Mouse (Mus musculus) retina, postnatal 1 day (tissue): ENCODE measurements around the gene Actn2.

ENCODE experiments used
- DNase-seq: peaks from one replicate; pipeline ENCODE4 v3.0.0-alpha.2; 2012

Actn2 gene

DNA sequence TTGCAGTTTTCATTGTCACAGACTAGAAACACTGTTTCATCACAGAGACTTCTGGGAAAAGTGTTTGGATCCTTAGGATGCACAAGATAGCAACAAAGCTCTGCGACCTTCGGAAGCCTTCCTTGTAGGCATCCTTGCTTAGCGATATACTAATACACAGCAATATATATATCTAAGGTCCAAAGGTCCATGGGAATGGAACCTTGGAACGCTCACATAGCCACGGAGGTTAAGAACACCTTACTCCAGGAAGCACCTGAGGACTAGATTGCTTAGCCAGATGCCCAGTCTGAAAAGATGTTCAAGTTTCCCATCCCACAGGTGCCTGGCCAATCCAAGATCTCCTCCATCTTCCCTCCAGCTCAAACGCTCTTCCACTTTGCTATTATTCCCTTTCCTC lies 26.4 kb downstream of the Actn2 start:
- no peak for DNase-seq

DNA sequence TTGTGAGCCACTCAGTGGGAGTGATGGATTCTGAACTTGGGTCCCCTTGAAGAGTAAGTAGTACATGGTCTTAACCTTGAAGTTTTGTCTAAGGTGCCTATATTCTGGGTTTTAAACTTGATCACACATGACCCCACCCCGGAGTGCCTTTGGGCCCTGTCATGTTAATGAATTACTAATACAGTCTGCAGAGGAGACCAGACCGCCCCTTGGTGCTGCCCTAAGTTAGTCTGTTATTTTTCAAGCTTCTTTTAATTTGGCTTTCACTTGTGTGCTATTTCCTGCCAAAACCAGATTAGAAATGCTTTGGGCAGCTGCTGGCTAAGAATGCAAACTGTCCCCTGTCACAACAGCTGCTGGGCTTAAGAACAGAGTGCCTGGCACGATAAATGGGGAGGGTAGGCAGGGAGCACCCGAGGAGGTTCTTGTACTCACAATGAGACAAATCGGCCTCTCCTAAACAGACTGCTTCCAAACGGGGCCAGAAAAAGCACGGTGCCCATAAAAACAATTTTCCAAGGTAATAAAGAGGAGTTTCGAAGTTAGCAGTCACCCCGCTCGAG lies 28.5 kb downstream of the Actn2 start:
- DNase-seq, result no peak

GRCm38 (mm10) chr13:12311371-12311770 lies 29.2 kb downstream of the Actn2 start:
- DNase-seq, result no peak

DNA sequence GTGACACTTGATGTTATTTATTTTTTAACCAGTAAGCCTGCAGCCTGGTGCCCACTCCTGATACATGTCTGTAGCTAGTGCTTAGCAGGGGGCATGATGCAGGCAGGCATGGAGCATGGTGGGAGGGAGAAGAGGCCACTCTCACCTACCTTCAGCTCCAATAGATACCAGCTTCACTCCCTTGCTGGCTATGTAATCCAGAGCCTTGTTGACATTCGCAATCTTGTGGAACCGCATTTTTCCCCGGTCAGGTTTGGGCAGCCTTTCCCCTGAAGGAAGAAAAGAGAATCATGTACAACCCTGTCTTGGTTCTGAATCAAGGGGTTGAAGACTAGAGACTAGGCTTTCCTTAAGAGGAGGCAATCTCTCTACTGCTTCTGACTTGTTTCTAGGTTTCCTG lies 31.1 kb downstream of the Actn2 start:
- DNase-seq, result no peak

DNA sequence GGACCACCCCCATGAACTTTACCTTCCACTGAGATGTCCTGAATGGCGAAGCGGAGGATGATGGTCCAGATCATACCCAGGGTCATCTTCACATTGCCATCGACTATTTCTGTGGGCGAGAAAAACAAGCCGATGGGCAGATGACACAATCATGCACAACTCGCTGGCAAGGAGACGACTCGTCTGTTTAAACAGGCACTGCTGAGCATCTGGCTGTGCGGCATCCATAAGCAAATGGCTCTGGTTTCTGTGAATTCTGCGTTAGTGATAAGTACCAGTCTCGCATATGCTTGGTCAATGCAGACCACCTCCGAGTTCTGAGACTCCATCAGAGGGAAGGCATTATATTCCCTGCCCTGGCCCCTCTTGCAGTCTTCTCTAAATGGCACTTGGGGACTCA lies 31.7 kb downstream of the Actn2 start:
- DNase-seq, result no peak

DNA sequence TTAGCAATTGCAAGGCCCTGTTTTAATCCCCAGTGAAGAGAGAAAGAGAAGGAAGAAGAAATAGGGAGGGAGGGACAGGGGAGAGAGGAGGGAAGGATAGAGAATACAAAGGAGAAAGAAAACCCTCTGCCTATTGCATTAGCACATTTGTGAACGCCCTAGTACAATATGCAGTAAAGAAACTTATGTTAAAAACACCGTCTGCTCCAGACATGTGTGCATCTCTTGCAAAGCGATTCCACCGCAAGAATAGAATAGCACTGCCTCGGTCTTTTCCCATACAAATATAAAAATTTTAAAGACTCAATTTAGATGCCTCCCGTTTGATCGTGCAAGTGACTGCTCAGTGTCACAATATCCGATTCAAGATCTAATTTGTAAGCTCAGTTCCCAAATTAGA lies 32.1 kb downstream of the Actn2 start:
- DNase-seq, result no peak

DNA sequence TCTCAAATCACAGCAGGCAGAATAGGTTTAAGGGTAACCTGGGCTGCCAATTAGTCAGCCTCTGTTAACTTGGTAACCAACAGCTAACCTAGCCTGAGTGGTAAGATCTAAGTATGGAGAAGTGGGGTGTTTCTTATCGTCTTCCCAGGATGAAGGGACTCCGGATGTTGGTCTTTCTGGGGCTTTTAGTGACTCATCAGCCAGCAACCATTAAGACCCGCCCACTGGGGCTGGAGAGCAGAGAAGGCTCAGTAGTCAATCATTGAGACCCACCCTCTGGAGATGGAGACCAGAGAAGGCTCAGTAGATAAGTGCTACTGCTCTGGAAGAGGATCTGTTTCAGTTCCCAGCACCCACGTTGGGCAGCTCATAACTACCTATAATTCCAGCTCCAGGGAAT lies 33.3 kb downstream of the Actn2 start:
- no peak for DNase-seq

- DNase-seq, result no peak
These were observed 35.0 kb downstream of the Actn2 start for GRCm38 (mm10) chr13:12305540-12305939.

DNA sequence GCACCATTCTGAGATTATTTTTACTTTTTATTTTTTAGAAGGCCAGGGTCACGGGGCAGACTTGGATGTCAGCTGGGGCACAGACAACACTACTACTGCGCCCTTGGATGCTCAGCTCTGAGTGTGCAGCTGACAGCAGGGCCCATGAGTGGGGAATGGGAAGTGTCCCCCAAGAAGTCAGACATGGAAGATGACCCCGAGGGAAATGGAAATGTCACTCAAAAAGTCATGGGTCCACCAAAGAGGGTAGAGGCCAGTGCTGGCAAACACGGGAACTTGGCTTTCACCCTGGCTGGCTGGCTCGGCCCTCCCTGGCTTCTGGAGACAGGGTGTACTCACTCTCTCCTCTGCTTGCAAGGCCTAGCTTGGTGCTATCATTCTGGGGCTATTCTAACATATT lies 35.6 kb downstream of the Actn2 start:
- no peak for DNase-seq

- DNase-seq, result no peak
These were observed 42.8 kb downstream of the Actn2 start for GRCm38 (mm10) chr13:12297777-12298176.

GRCm38 (mm10) chr13:12296701-12297100 lies 43.9 kb downstream of the Actn2 start:
- DNase-seq, result peak; percentile 7

DNA sequence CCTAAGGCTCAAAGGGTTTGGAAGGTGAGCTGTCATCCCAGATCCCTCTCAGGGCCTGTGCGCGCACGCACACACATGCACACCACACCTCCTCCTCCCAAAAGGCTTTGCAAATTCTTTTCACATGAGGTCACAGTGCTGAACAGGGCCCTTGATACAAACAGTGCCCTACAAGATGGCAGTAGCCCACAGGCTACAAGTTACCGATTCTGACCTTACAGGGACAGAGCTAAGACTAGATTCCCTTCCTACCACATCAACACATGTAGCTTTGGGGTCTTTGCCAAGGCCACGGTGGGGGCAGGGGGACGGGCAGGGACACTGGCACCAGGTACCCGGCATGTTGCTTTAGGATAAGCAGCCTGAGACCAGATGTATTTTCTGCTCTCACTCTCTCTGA lies 46.8 kb downstream of the Actn2 start:
- DNase-seq, result no peak

DNA sequence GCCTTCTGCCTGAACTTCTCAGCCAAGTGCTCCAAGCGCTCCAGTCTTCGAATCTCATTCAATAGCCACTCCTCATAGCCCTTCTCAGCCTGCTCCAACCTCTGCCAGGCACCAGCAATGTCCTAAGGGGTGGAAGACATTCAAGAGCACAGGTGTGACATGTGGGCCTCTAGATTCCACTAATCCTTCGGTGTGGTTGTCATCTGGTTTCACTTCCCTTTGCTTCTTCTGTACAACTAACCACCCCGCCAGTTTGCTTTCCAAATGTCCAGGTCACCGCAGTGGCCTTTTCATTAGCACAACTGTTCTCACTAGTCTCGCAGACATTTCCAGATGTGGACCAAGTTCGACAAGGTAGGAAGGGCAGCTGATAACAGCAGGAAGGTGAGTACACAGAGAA lies 49.9 kb downstream of the Actn2 start:
- no peak for DNase-seq

- DNase-seq, result no peak
These were observed 56.0 kb downstream of the Actn2 start for GRCm38 (mm10) chr13:12284528-12284927.

DNA sequence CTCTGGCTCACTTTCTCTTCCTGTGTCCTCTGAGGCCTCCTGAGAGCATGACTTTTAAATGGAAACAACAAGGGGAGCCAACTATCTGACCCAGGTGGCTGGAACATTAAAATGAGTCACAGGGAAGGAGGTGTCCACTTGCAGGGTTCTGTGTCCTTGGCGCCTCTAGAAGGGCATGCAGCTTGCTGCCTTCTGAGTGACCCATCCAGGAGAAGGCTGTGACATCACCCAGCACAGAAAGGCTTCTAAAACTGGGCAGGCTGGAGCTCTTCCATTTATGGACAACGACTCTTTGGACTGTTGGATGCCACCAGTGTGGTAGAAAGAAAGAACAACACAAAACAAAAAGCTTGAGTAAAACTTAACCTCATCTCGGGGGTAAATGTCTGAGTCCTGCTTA lies 56.7 kb downstream of the Actn2 start:
- no peak for DNase-seq

DNA sequence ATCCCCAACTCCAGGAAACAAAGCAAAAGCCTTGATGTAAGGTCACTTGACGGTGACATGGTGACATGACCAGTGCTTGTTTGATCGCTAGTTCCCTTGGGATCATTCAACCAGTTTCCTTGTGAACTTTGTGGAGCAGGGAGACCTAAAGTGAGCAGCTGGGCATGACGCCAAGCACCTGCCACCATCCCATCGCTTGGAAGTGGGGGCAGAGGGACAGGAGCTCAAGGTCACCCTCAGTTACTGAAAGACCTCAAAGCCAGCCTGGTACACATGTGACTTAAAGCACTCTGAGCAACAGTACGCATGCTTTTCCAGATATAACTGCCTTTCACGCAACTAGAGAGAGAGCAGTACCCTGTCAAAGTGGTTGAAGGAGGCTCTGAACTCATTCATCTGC lies 65.8 kb downstream of the Actn2 start:
- no peak for DNase-seq

DNA sequence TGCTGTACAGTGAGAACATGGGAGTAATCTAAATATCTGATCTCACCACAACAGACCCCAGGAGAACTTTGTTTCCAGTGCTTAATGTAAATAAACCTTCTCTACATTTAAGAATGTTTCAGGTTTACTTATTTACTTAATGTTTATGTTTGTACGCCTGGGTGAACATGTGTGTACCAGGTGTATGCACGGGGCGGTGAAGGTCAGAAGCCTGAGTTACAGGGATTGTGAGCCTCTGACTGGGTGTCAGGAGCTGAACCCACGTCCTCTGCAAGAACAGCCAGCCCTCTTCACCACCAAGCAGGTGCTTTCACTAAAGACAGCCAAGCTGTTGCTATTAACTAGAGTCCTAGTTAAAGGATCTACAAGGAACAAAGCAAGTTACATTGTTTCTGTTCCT lies 66.3 kb downstream of the Actn2 start:
- no peak for DNase-seq

DNA sequence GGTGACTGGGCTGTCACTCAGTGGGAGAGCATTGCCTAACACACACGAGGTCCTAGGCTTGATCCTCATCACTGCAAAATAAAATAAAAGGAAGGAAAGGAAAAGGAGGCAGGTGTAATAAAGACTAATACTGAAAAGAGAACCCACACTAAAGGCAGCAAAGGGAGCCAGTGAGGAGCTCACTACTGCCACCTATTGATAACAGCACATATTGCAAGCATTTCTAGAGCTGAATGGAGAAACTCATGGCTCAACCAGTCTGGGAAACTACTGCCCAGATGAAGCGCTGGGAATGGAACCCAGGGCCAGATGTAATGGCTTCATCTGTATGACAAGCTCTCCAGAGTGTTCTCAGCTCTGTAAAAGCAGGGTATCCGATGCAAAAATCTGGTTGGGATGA lies 67.6 kb downstream of the Actn2 start:
- peak; percentile 63 for DNase-seq

DNA sequence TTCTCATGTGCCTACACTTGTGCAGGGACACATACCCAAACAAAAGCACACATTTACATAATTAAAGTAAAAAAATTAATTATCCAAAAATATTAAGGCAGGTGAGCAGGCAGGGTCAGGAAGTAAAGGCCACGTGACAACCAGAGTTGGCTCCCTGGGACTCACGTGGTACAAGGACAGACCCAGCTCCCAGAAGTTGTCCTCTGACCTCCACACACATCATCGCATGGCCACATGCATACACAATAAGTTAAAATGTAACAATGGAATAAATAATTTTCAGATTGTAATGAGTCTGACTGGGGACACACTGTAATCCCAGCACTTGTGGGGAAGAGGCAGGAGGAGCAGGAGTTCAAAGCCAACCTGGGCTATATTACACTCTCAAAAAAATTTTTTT lies 72.6 kb downstream of the Actn2 start:
- no peak for DNase-seq

GRCm38 (mm10) chr13:12267097-12267496 lies 73.5 kb downstream of the Actn2 start:
- no peak for DNase-seq

DNA sequence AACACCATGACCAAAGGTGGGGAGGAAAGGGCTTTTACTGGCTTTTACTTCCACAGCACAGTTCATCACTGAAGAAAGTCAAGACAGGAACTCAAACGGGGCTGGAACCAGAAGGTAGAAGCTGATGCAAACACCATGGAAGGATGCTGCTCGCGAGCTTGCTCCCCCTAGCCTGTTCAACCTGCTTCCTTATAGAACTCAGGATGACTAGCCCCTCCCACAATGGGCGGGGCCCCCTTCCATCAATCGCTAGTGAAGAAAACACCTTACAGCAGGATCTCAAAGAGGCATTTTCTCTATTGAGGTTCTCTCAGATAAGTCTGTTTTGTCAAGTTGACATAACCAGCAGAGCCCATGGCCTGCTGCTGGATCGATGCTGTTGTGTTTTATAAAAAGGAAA lies 76.6 kb downstream of the Actn2 start:
- no peak for DNase-seq

GRCm38 (mm10) chr13:12261505-12261904 lies 79.1 kb downstream of the Actn2 start:
- DNase-seq, result no peak

GRCm38 (mm10) chr13:12257391-12258380 lies 82.9 kb downstream of the Actn2 start, which contains the start of gene Mtr:
Gene Mtr (minus strand): TSS chr13:12258113.
- DNase-seq, result peak; percentile 98

GRCm38 (mm10) chr13:12256871-12257390 lies 83.6 kb downstream of the Actn2 start:
- peak; percentile 32 for DNase-seq
